Mouse (Mus musculus): ENCODE results near the gene Yars2.

GRCm38 (mm10) chr16:16256672-16257071, 46.1 kb upstream of the Yars2 start:
- no peak; the same call in 1 of the 2 replicates for TF ChIP-seq CTCF (IDR thresholded peaks at IDR 0.05; ENCODE audit: low read depth)
- TF ChIP-seq EP300 (IDR thresholded peaks at IDR 0.05; ENCODE audit: low read depth): peak; percentile 98

Measured in heart, postnatal 0 days (tissue).